Mouse (Mus musculus) kidney, embryonic 14.5 days (tissue): ENCODE results near the gene Prm1. TPM values are rescaled to one million over a fixed set of nuclear protein-coding genes. Genes with fewer than 3 reads are reported as not detected.

ENCODE experiments used
- ATAC-seq: fragments of 200-750 bp; cut with Nextera tagmentation; 2 replicates; pipeline ENCODE4 v1.8.0; 2017; ENCODE audit warnings: moderate number of reproducible peaks, mild to moderate bottlenecking, moderate TSS enrichment, moderate library complexity; ENCODE audit not compliant: low FRiP score, low TSS enrichment
- H3K27ac ChIP-seq: fragments of 300-500 bp; sonication (generic); 2 replicates; pipeline ENCODE4 v1.5.1; 2014; ENCODE audit warnings: low read depth, mild to moderate bottlenecking, low read length, moderate library complexity, mixed read lengths
- H3K27me3 ChIP-seq: fragments of 300-500 bp; sonication (generic); 2 replicates; pipeline ENCODE4 v1.6.1; 2014; ENCODE audit warnings: mild to moderate bottlenecking, low read length; ENCODE audit not compliant: control insufficient read depth, insufficient read depth
- H3K36me3 ChIP-seq: fragments of 300-500 bp; sonication (generic); 2 replicates; pipeline ENCODE4 v1.6.1; 2014; ENCODE audit warnings: low read length, mixed read lengths; ENCODE audit not compliant: control insufficient read depth, insufficient read depth
- H3K4me1 ChIP-seq: fragments of 300-500 bp; sonication (generic); 2 replicates; pipeline ENCODE4 v1.6.1; 2014; ENCODE audit warnings: low read length, mixed read lengths; ENCODE audit not compliant: control insufficient read depth, insufficient read depth
- H3K4me2 ChIP-seq: fragments of 300-500 bp; sonication (generic); replicated peaks from 2 replicates; pipeline ENCODE4 v1.6.1; 2014; ENCODE audit warnings: low read depth, mild to moderate bottlenecking, low read length
- H3K4me3 ChIP-seq: fragments of 300-500 bp; sonication (generic); 2 replicates; pipeline ENCODE4 v1.5.1; 2014; ENCODE audit warnings: mild to moderate bottlenecking, low read length
- H3K9ac ChIP-seq: fragments of 300-500 bp; sonication (generic); 2 replicates; pipeline ENCODE4 v1.6.1; 2014; ENCODE audit warnings: low read depth, mild to moderate bottlenecking, low read length, moderate library complexity
- H3K9me3 ChIP-seq: fragments of 300-500 bp; sonication (generic); 2 replicates; pipeline ENCODE4 v1.6.1; 2016; ENCODE audit warnings: low read length; ENCODE audit not compliant: control insufficient read depth
- WGBS: fragments of 180-500 bp; shearing (Covaris S2); extraction: QIAGEN DNeasy Blood & Tissue Kit; methylation state at CpG from one replicate; pipeline ENCODE4 v1.1.7; 2014; 5-methylcytosine and 5-hydroxymethylcytosine counted together
- polyA plus RNA-seq: library from polyadenylated mRNA; unstranded; fragments of >200 nt; fragmentation: Nextera tagmentation; extraction: Ambion mirVana; gene quantifications from 2 replicates; pipeline ENCODE4 v1.2.1, GENCODE M21; 2014

The Prm1 gene
- polyA plus RNA-seq, 1 experiment from 2014 or later, result not detected

GRCm38 (mm10) chr16:10781862-10782371 lies 23.7 kb downstream of the Prm1 start:
- no peak for ATAC-seq
- Histone ChIP-seq H3K27me3 (no peaks in the 10 kb centered on the region), H3K4me1 (peaks cover 27% of the 10 kb centered on the region), H3K4me3 (no peak overlapping the region), H3K36me3 (peaks cover 4% of the 10 kb centered on the region; the same call in 1 of the 2 replicates), H3K4me2 (no peak overlapping the region), H3K9me3 (no peaks in the 10 kb centered on the region), H3K9ac (no peak overlapping the region), H3K27ac (no peak overlapping the region)
- WGBS, result 35% methylated on average over 9 of the region's 9 CpGs

DNA sequence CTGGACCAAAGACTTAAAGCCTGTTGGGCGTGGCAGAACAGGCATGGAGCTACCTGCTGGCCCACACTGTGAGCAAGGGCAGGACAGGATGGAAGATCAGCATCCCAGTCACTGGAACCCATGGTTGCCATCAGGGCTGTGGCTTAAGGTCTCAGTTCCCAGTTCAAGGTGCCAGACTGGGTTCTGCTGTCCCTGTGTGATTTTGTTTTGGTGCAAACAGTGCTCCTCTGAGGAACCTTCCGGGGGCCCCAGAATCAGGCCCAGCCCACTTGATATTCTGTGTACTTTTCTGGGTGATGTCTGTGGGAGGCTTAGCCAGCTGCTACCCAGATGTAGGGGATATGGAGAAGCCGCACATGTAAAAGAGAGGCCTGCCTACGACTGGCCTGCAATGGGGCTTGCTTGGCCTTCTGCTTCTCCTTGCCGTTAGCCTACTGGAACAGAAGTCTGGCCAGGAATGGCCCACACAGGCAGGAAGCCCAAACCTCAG lies 25.0 kb downstream of the Prm1 start:
- WGBS, result 80% methylated on average over 5 of the region's 5 CpGs
- H3K4me3 ChIP-seq, result no peak overlapping the region
- H3K36me3 ChIP-seq, result peaks cover 4% of the 10 kb centered on the region; the same call in 1 of the 2 replicates
- no peaks in the 10 kb centered on the region for H3K27me3 ChIP-seq
- H3K4me2 ChIP-seq, result no peak overlapping the region
- H3K9ac ChIP-seq, result no peak overlapping the region
- no peaks in the 10 kb centered on the region for H3K9me3 ChIP-seq
- H3K4me1 ChIP-seq, result peaks cover 28% of the 10 kb centered on the region
- H3K27ac ChIP-seq, result no peak overlapping the region
- no peak for ATAC-seq

- Histone ChIP-seq H3K36me3 (peaks cover 4% of the 10 kb centered on the region; the same call in 1 of the 2 replicates), H3K4me2 (no peak overlapping the region), H3K9ac (no peak overlapping the region), H3K9me3 (no peaks in the 10 kb centered on the region), H3K4me1 (peaks cover 15% of the 10 kb centered on the region), H3K27me3 (no peaks in the 10 kb centered on the region), H3K4me3 (no peak overlapping the region), H3K27ac (no peak overlapping the region)
- WGBS, result 58% methylated on average over 5 of the region's 5 CpGs
- ATAC-seq, result no peak
Measured at GRCm38 (mm10) chr16:10777579-10778160, 28.0 kb downstream of the Prm1 start.

GRCm38 (mm10) chr16:10776322-10776721 lies 29.3 kb downstream of the Prm1 start:
- peaks cover 7% of the 10 kb centered on the region; the same call in 1 of the 2 replicates for H3K4me1 ChIP-seq
- H3K9ac ChIP-seq, result no peak overlapping the region
- no peaks in the 10 kb centered on the region for H3K27me3 ChIP-seq
- no peak overlapping the region for H3K27ac ChIP-seq
- H3K4me2 ChIP-seq, result no peak overlapping the region
- H3K9me3 ChIP-seq, result no peaks in the 10 kb centered on the region
- H3K4me3 ChIP-seq, result no peak overlapping the region
- no peaks in the 10 kb centered on the region for H3K36me3 ChIP-seq
- ATAC-seq, result no peak
- WGBS, result 23% methylated on average over 7 of the region's 7 CpGs

DNA sequence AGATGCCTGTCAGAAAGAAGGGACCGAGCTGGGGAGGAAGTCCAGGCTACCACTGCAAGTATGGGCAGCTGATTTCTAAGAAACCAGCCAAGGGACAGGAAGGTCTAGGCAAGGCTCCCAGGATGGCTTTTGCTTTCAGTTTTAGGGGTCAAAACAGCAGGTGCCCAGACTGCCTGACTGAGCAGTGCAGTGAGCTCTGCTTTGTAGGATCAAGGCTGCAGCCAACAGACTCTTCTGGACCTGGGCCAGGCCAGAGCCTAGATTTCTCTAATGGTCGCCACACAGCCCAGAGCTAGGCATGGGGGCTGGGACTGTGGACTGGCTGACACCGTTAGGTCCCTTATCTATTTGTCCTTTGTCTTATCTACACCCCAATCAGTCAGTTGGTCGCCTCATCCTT lies 30.9 kb downstream of the Prm1 start:
- Histone ChIP-seq H3K27me3 (no peaks in the 10 kb centered on the region), H3K4me2 (no peak overlapping the region), H3K36me3 (no peaks in the 10 kb centered on the region), H3K9ac (no peak overlapping the region), H3K4me1 (peaks cover 14% of the 10 kb centered on the region; the same call in 1 of the 2 replicates), H3K4me3 (no peak overlapping the region), H3K27ac (no peak overlapping the region), H3K9me3 (no peaks in the 10 kb centered on the region)
- ATAC-seq, result no peak
- 73% methylated on average over 4 of the region's 4 CpGs for WGBS

GRCm38 (mm10) chr16:10773543-10773942 lies 32.1 kb downstream of the Prm1 start:
- no peaks in the 10 kb centered on the region for H3K9me3 ChIP-seq
- WGBS, result 87% methylated on average over 8 of the region's 8 CpGs
- H3K36me3 ChIP-seq, result no peaks in the 10 kb centered on the region
- no peak overlapping the region for H3K4me2 ChIP-seq
- no peaks in the 10 kb centered on the region for H3K27me3 ChIP-seq
- no peak overlapping the region for H3K9ac ChIP-seq
- H3K4me1 ChIP-seq, result peaks cover 14% of the 10 kb centered on the region; the same call in 1 of the 2 replicates
- ATAC-seq, result no peak
- H3K27ac ChIP-seq, result no peak overlapping the region
- no peak overlapping the region for H3K4me3 ChIP-seq

DNA sequence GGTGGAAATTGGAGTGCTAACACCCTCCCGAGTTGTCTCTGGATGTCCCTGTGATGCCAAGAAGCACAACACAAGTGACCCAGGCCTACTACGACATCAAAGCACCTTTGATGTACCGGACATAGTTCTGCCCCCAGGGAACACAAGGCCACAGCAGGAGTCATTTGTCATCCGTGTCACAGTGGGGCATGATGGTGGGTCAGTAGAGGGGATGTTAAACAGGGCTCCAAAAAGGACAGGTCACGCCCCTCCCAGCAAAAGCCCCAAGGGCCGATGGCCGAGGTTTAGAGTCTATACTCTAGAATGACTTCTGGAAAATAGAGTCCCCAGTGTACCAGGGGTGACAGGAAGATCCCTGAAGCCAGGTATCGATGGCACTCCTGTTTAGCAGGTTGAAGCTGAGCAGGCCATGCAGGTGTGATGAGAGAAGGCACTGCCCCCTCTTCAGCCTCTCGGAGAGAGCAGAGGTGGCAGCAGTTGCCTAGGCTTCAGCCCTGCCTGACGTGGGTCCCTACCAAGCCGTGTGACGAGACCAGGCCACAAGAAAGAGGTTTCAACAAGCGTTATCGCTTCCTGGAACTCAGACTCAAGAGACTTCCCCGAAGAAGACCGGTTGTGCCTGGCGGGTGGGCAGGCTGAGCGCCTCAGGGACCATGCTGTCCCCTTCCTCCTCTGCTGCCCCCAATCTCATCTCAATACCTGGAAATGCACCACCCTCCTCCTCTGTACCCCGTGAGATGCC lies 33.7 kb downstream of the Prm1 start:
- no peaks in the 10 kb centered on the region for H3K36me3 ChIP-seq
- no peak overlapping the region for H3K4me3 ChIP-seq
- H3K4me1 ChIP-seq, result peaks cover 14% of the 10 kb centered on the region; the same call in 1 of the 2 replicates
- 52% methylated on average over 19 of the region's 19 CpGs for WGBS
- H3K4me2 ChIP-seq, result no peak overlapping the region
- ATAC-seq, result no peak
- H3K27ac ChIP-seq, result no peak overlapping the region
- H3K27me3 ChIP-seq, result no peaks in the 10 kb centered on the region
- H3K9me3 ChIP-seq, result no peaks in the 10 kb centered on the region
- H3K9ac ChIP-seq, result no peak overlapping the region

GRCm38 (mm10) chr16:10770531-10771325 lies 34.9 kb downstream of the Prm1 start:
- no peak for ATAC-seq
- no peak overlapping the region for H3K9ac ChIP-seq
- H3K27me3 ChIP-seq, result no peaks in the 10 kb centered on the region
- 37% methylated on average over 4 of the region's 4 CpGs for WGBS
- no peaks in the 10 kb centered on the region for H3K36me3 ChIP-seq
- no peaks in the 10 kb centered on the region for H3K9me3 ChIP-seq
- H3K27ac ChIP-seq, result no peak overlapping the region
- H3K4me2 ChIP-seq, result no peak overlapping the region
- no peak overlapping the region for H3K4me3 ChIP-seq
- peaks cover 7% of the 10 kb centered on the region; the same call in 1 of the 2 replicates for H3K4me1 ChIP-seq
